Mouse (Mus musculus) mature B cell (primary cell): ENCODE data around the gene Casp9.
"Not testable (repeated sequence)": the region's sequence is repeated elsewhere in the genome, so short reads cannot be mapped to it uniquely, and the experiment has no call there.

ENCODE experiments used
- in situ Hi-C: fragments of 300-500 bp; cut with MboI; formaldehyde crosslinking; loops from 2 replicates; pipeline ENCODE4 v1.14.3; 2019

Casp9 gene

DNA sequence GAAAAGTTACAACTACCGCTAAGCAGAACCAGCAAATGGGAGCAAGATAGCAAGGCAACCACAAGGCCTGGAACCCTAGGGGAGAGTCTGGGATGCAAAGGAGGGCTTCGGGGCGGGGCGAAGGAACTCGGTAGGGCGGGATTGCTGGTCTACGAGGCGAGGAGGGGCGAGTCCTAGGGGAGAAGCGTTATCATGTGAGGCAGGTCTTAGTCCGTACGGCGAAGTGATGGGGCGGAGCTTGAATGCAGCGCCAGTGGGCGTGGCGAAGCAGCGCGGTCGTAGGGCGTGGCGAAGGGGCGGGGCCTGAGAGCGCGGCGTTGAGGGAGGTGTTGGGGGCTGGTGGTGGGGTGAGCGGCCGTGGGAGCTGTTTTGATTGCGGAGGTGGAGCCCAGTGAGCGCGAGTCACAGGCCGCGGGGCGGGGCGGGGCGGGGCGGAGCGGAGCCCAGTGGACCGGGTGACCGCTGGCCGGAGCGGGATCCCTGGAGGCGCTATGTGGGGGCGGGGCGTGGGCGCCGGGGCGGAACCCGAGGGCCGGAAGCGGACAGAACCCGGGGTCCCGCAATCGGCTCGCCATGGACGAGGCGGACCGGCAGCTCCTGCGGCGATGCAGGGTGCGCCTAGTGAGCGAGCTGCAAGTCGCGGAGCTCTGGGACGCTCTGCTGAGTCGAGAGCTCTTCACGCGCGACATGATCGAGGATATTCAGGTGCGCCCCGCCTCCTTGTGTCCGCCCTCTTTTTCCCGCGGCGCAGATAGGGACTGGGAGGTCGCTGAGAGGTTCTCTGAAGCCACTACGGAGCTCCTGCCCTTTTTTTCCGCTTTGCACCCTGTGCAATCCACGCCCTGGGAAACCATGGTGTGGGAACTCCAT lies at the start of gene Casp9:
Gene Casp9, plus strand, starts transcription at position 331 of the 870 bp plus-strand sequence.
- in situ Hi-C loops: loop anchor here (5.0 kb wide), 1 partner anchor 71 kb away; the partner anchor contains the start of gene Ddi2

DNA sequence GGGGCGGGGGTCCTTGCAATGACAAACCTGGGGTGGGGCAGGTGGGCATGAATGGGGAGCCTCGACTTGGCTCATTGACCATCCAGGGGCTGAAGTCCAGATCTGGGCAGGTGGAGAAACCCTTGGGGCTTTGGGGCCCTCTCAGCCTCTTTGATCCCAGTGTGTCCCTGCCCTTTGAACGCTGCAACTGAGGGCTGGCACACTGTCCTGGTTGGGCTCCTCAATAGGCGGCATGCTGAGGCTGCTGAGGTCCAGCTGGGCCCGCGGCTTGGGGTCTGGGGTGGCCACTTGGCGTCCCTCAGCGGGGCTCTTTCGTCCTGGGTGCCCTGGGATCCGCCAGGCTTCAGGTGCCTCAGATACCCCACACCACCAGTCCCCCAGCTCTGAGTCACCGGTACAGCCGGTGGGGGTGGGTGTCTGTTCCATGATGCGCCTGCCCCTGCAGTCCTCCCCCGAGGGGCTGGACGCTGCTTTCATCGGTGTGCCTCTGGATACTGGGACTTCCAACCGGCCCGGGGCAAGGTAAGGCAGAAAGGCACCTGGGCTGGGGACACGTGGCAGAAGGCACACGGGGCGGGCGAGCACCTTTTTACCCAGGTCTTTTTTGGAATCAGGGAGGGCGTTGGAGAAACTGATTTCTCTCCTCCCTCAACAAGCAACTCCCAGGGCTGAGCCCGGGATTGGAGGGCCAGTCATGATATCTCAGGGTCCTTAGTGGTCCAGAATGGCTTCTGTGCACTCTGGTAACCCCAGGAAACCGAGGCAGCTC lies 46.6 kb upstream of the Casp9 start, which contains the start of gene Agmat:
Gene Agmat, plus strand, starts transcription at position 95 of the 769 bp plus-strand sequence.
- in situ Hi-C loops: no loop called here

DNA sequence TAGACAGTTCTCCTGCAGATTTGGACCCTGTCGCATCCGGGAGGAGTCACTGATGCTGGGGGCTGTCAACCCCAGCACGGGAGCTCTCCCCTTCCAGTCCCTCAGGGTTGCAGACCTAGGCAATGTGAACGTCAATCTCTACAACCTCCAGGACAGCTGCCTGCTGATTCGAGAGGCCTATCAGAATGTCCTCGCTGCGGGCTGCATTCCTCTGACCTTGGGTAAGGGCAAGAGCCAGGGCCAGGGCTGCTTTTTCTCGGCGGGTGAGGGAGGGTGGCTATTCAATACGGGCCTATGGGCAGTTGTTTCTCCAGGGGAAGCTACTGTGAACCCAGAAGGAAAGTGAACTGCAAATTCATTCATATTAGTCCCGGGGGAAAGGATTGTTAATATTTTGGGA lies 43.9 kb upstream of the Casp9 start:
- in situ Hi-C loops: no loop called here

GRCm38 (mm10) chr4:141750826-141751225 lies 42.6 kb upstream of the Casp9 start:
- in situ Hi-C loops: no loop called here

GRCm38 (mm10) chr4:141751419-141752075 lies 41.9 kb upstream of the Casp9 start:
- in situ Hi-C loops: no loop called here

DNA sequence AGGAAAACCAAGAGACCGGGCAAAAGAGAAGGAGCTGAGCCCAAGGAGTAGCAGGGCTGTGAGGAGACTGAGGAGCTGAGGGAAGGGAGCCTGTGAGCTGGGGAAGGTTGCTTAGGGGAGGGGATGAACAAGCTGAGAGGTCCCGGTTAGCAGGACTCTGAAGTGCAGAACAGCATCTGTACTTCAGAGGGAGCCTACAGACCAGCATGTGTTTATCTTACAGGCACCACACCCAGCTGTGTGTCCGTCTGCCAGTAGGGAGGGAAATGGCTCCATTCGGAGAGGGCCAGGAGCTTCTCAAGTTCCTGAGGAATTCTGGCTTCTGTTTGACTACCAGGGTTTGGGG lies 41.4 kb upstream of the Casp9 start:
- in situ Hi-C loops: no loop called here

DNA sequence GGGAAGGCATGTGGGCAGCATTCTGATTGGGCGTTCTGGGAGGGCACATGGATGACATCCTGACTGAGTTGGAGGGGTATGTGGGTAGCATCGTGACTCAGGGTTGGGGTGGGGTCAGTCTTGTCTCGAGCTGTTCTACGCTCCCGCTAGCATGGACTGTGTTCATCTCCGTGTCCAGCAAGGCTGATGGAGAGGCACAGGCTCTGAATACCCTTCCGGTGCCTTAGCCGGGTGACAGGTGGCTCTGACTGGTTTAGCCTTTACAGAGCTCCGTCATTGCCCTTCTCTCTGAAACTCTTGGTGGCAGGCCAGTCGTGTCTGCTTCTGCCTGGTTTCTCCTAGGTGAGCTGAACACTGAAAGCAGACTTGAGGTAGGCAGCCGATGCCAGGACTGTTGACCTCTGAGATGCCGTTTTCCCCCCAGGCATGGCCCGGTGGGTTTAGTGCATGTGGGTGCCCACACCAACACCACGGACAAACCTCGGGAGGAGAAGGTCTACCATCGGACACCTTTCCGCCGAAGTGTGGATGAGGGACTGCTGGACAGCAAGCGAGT lies 38.0 kb upstream of the Casp9 start:
- in situ Hi-C loops: no loop called here

GRCm38 (mm10) chr4:141757124-141757523 lies 36.3 kb upstream of the Casp9 start:
- in situ Hi-C loops: no loop called here

GRCm38 (mm10) chr4:141758874-141759542 lies 34.4 kb upstream of the Casp9 start:
- in situ Hi-C loops: no loop called here

- in situ Hi-C loops: no loop called here
These were observed 32.5 kb upstream of the Casp9 start for GRCm38 (mm10) chr4:141760942-141761341.

- in situ Hi-C loops: no loop called here
These were observed 31.3 kb upstream of the Casp9 start for GRCm38 (mm10) chr4:141762102-141762598.

- in situ Hi-C loops: no loop called here
These were observed 29.9 kb upstream of the Casp9 start for GRCm38 (mm10) chr4:141763476-141763875.

- in situ Hi-C loops: no loop called here
These were observed 28.4 kb upstream of the Casp9 start for GRCm38 (mm10) chr4:141765008-141765407.

DNA sequence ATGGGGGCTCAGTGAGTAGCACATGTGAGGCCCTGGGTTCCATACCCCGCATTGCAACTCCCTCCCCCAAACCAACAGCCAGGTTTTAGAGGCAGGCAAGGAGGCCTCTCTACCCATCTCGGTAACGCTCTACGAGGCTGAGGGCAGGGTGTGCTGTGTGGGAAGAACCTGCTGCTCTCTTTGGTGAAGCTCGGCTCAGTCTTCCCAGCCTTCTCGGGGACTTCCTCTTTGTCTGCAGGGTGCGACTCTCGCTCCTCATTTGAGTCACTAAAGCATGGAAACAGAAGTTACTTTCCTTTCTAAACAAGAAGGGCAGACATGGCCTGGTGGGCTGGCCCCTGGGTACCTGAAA lies 27.1 kb upstream of the Casp9 start:
- in situ Hi-C loops: no loop called here

GRCm38 (mm10) chr4:141766668-141767352 lies 26.6 kb upstream of the Casp9 start:
- in situ Hi-C loops: no loop called here

DNA sequence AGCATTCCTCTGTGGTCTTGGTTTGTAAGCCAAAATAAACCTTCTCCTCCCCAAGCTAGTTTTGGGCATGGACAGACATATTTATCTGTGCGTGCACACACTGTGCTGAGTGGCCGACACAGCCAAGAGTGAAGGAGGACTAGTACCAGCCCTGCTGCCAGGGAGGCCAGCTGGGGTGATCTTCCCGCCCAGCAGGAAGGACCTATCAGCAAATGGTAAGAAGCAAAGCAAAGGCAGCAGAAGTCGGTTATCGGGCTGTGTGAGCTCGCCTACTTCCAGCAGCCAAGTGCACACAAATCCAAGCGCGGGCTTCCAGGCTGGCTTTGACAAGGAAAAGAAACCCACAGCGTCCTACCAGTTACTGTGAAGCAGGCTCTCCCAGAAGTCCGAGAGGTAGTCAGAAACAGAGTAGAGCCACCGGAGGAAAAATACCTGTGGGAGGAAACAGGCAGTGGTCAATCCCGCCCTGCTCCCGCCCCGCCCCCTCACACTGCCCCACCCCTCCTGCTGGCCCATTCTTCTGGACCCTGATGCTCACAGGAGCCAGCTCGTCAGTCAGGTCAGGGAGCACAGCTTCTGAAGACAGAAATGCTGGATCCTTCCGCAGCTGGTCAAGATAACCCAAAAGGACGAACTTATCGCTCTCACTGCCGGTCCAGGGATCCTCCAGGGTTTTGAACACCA lies 25.9 kb upstream of the Casp9 start:
- in situ Hi-C loops: no loop called here

DNA sequence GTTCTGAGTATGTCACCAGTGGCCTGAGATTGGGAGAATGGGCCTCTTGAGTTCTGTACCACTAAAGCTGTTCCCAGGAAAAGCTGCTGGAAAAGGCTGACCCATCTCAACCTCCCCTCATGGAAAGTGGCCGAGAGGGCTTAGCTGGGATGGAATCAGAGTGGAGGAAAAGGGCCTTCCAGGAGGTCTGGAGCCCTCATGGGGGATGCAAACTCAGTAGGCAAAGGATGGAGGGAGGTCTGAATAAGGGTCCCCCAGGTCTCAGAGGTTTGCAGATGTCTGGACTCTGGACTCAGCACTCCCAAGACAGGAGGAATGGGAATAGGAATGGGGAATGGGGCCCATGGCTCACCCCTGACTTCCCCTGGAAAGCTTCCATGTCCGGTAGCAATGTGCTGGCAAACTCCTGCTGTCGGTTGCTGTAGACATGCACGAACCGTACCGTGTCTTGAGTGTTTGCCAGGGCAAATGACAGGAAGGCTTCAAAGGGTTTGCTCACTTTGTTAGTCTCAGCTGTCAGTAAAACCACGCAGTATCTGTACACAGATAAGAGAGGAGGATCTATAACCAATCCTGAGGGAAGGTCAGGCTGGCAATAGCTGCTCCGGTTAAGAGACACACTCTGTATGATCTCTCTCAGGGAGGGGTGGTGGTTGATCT lies 23.8 kb upstream of the Casp9 start:
- in situ Hi-C loops: no loop called here

DNA sequence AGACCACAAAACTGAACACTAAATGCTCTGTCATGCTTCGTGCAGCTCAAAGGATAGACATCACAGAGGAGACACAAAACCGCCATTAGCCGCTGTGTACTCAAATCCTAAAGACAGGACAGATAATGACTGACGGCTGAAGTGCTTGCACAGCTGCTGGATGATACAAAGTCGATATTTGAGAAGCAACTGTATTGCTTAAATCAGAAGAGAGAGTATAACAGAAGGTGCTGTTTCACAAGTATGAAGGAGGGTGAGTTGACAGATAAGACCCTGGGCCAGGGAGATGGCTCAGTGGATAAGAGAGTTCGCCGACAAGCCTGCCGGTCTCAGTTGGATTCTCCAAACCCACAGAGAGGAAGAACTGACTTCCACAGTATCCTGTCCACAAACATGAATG lies 21.6 kb upstream of the Casp9 start:
- in situ Hi-C loops: no loop called here

DNA sequence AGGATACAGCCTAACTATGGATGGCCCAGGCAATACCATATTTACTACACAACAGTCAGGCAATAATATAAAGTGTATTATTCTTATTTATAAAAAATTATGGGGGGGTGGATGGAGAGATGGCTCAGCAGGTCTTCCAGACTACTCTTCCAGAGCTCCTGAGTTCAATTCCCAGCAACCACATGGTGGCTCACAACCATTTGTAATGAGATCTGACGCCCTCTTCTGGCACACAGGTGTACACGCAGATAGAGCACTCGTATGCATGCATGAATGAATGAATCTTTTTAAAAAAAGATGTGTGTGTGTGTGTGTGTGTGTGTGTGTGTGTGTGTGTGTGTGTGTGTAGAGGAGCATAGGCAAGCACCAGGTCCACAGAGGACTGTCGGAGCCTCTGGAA lies 20.4 kb upstream of the Casp9 start:
- in situ Hi-C loops: not testable (repeated sequence)

- in situ Hi-C loops: no loop called here
These were observed 13.6 kb upstream of the Casp9 start for GRCm38 (mm10) chr4:141779828-141780227.
